Mouse (Mus musculus) adrenal gland, postnatal 25 days (tissue): Measurements from ENCODE around the gene Cntn1. TPM values are rescaled to one million over a fixed set of nuclear protein-coding genes. Genes with fewer than 3 reads are reported as not detected.

Source experiments
- DNase-seq: peaks from one replicate; pipeline ENCODE4 v3.0.0; 2021; ENCODE audit warnings: mixed read lengths
- total RNA-seq: library from RNA; stranded (reverse); gene quantifications from 2 replicates; pipeline ENCODE4 v1.2.3, GENCODE M21; 2021

The Cntn1 gene
- total RNA-seq, 1 experiment from 2014 or later = 3.2 TPM

GRCm38 (mm10) chr15:92137026-92137425 is 86.1 kb downstream of the Cntn1 start:
- DNase-seq = no peak

- DNase-seq = no peak
Measured at GRCm38 (mm10) chr15:92141972-92142371, 91.0 kb downstream of the Cntn1 start.

GRCm38 (mm10) chr15:92154921-92155320 is 104.0 kb downstream of the Cntn1 start:
- DNase-seq = no peak

- DNase-seq = no peak
Measured at GRCm38 (mm10) chr15:92160855-92161162, 109.8 kb downstream of the Cntn1 start.

- peak; percentile 13 for DNase-seq
Measured at GRCm38 (mm10) chr15:92161163-92162025, 110.4 kb downstream of the Cntn1 start.

- DNase-seq = no peak
Measured at GRCm38 (mm10) chr15:92162835-92163234, 111.9 kb downstream of the Cntn1 start.

- DNase-seq = peak; percentile 46
Measured at GRCm38 (mm10) chr15:92164127-92164526, 113.2 kb downstream of the Cntn1 start.

GRCm38 (mm10) chr15:92166266-92166665 is 115.3 kb downstream of the Cntn1 start:
- DNase-seq = no peak

- no peak for DNase-seq
Measured at GRCm38 (mm10) chr15:92175739-92176138, 124.8 kb downstream of the Cntn1 start.

- DNase-seq = peak; percentile 44
Measured at GRCm38 (mm10) chr15:92177413-92177812, 126.4 kb downstream of the Cntn1 start.

GRCm38 (mm10) chr15:92185484-92185883 is 134.5 kb downstream of the Cntn1 start:
- DNase-seq = no peak

GRCm38 (mm10) chr15:92190000-92190399 is 139.0 kb downstream of the Cntn1 start:
- peak; percentile 42 for DNase-seq

GRCm38 (mm10) chr15:92200326-92200985 is 149.5 kb downstream of the Cntn1 start:
- no peak for DNase-seq

- no peak for DNase-seq
Measured at GRCm38 (mm10) chr15:92206695-92207094, 155.7 kb downstream of the Cntn1 start.

- DNase-seq = no peak
Measured at GRCm38 (mm10) chr15:92209778-92210177, 158.8 kb downstream of the Cntn1 start.

GRCm38 (mm10) chr15:92210486-92211235 is 159.7 kb downstream of the Cntn1 start:
- no peak for DNase-seq

- DNase-seq = peak; percentile 63
Measured at GRCm38 (mm10) chr15:92215841-92216240, 164.9 kb downstream of the Cntn1 start.

GRCm38 (mm10) chr15:92221446-92221845 is 170.5 kb downstream of the Cntn1 start:
- no peak for DNase-seq

GRCm38 (mm10) chr15:92231386-92231785 is 180.4 kb downstream of the Cntn1 start:
- no peak for DNase-seq

GRCm38 (mm10) chr15:92235836-92236235 is 184.9 kb downstream of the Cntn1 start:
- DNase-seq = no peak

- no peak for DNase-seq
Measured at GRCm38 (mm10) chr15:92264980-92265707, 214.2 kb downstream of the Cntn1 start.

- no peak for DNase-seq
Measured at GRCm38 (mm10) chr15:92268341-92268740, 217.4 kb downstream of the Cntn1 start.
